Mouse (Mus musculus) embryonic facial prominence, embryonic 10.5 days (tissue): ENCODE measurements around the gene Fbxo22. TPM values are rescaled to one million over a fixed set of nuclear protein-coding genes. Genes with fewer than 3 reads are reported as not detected.

ENCODE experiments used
- DNase-seq: peaks from one replicate; pipeline ENCODE4 v3.0.0-alpha.2; 2017; ENCODE audit warnings: low spot score
- H3K27ac ChIP-seq: fragments of 300-500 bp; sonication (generic); replicated peaks from 2 replicates; pipeline ENCODE4 v1.5.1; 2016; ENCODE audit warnings: mild to moderate bottlenecking
- H3K27me3 ChIP-seq: fragments of 300-500 bp; sonication (generic); replicated peaks from 2 replicates; pipeline ENCODE4 v1.6.1; 2016; ENCODE audit warnings: low read depth, mild to moderate bottlenecking; ENCODE audit not compliant: poor library complexity, severe bottlenecking
- H3K36me3 ChIP-seq: fragments of 300-500 bp; sonication (generic); replicated peaks from 2 replicates; pipeline ENCODE4 v1.6.1; 2016; ENCODE audit warnings: mild to moderate bottlenecking, moderate library complexity
- H3K4me1 ChIP-seq: fragments of 300-500 bp; sonication (generic); 2 replicates; pipeline ENCODE4 v1.6.1; 2016
- H3K4me3 ChIP-seq: fragments of 300-500 bp; sonication (generic); 2 replicates; pipeline ENCODE4 v1.5.1; 2016; ENCODE audit warnings: mild to moderate bottlenecking, moderate library complexity
- H3K9me3 ChIP-seq: fragments of 300-500 bp; sonication (generic); 2 replicates; pipeline ENCODE4 v1.6.1; 2016; ENCODE audit warnings: mild to moderate bottlenecking
- WGBS: fragments of 180-500 bp; shearing (Covaris S2); methylation state at CpG from one replicate; pipeline ENCODE4 v1.1.7; 2016; 5-methylcytosine and 5-hydroxymethylcytosine counted together
- polyA plus RNA-seq: library from polyadenylated mRNA; unstranded; fragments of >200 nt; fragmentation: Nextera tagmentation; extraction: Ambion mirVana; gene quantifications from 2 replicates; pipeline ENCODE4 v1.2.1, GENCODE M21; 2016

Gene Fbxo22
- polyA plus RNA-seq, 1 experiment from 2014 or later, result 75.5 TPM

DNA sequence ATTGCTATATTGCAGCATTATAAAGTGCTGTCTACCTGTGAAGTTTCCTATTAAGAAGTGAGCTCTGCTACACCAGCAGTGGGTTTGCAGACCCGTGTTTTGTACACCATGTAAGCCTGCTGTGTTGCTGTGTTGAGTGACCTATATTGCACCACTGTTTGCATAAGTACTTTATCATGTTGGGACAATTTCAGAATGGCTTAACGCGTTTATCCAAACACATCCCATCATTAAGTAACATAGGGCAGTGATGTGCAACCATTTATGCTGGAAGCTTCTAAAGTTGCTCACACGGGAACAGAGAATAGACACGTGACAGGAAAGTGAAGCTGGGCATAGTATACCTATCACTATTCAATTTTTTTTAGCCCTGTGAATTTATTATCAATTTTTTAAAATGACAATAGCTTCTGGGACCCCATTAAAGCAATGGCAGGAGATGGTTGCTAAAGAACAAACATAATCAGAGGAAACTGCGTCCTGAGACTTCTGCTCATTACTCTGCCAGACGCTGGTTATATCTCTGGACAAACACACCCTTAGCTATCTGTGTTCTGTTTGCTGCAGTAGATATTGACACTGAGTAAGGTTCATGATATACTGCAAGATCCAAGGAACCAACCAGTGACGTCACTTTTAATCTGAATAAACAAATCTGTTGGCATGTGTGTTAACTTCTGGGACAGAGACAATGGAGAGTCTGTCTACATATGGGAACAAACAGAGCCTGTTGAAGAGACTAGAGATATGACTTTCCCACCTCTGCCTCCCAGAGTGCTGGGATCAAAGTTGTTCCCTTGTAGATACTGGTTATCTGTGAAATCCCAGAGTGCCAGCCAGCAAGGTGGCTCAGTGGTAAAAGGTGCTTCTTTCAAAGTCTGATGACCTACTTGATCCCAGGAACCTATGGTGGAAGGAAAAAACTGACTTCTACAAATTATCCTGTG is 55.9 kb downstream of the Fbxo22 start:
- 83% methylated on average over 8 of the region's 8 CpGs for WGBS
- H3K4me1 ChIP-seq, result no peaks in the 10 kb centered on the region
- H3K9me3 ChIP-seq, result no peaks in the 10 kb centered on the region
- DNase-seq, result no peak
- no peak overlapping the region for H3K4me3 ChIP-seq
- H3K36me3 ChIP-seq, result no peaks in the 10 kb centered on the region
- no peak overlapping the region for H3K27ac ChIP-seq
- no peaks in the 10 kb centered on the region for H3K27me3 ChIP-seq

DNA sequence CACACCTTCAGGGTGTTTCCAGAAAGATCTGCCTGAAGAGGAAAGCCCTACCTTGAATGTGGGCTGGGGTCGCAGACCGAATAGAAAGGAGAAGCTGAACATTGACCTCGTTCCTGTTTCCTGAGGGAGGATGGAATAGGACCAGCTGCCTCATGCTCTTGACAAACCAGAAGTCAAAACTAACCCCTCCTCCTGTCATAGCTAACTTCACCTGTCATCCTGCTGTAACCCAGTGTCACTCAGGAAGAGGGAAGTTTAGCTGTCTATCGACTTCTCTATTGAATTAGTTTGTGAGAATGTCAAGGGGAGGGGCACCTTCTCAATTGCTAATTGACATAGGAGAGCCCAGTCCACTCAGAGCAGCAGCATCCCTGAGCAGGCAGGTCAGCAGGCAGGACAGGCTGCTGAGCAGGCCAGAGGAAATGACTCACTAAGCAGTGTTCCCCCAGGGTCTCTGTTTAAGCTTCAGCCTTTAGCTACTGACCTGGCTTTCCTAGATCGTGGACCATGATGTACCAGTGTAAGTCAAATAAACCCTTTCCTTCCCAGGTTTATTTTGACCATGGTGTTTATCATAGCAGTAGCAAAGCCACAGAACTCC is 63.3 kb downstream of the Fbxo22 start:
- no peaks in the 10 kb centered on the region for H3K27me3 ChIP-seq
- WGBS, result 52% methylated on average over 5 of the region's 5 CpGs
- H3K27ac ChIP-seq, result no peak overlapping the region
- H3K4me1 ChIP-seq, result peaks cover 9% of the 10 kb centered on the region
- no peak for DNase-seq
- no peaks in the 10 kb centered on the region for H3K9me3 ChIP-seq
- no peak overlapping the region for H3K4me3 ChIP-seq
- H3K36me3 ChIP-seq, result no peaks in the 10 kb centered on the region

- no peaks in the 10 kb centered on the region for H3K9me3 ChIP-seq
- no peak for DNase-seq
- no peak overlapping the region for H3K4me3 ChIP-seq
- 50% methylated on average over 4 of the region's 4 CpGs for WGBS
- H3K4me1 ChIP-seq, result peaks cover 9% of the 10 kb centered on the region
- no peak overlapping the region for H3K27ac ChIP-seq
- H3K36me3 ChIP-seq, result no peaks in the 10 kb centered on the region
- no peaks in the 10 kb centered on the region for H3K27me3 ChIP-seq
Measured at GRCm38 (mm10) chr9:55273906-55274305, 65.2 kb downstream of the Fbxo22 start.

Other genes starting within 250 kb of the Fbxo22 start
- gene Chrna5, start 228.0 kb upstream of the Fbxo22 start, polyA plus RNA-seq, result 1.00 and 1.4 TPM in 2 replicates
- gene Chrna3, start 182.4 kb upstream of the Fbxo22 start, polyA plus RNA-seq, result 3.1 and 5.0 TPM in 2 replicates
- gene Chrnb4, start 160.1 kb upstream of the Fbxo22 start, polyA plus RNA-seq, result 1.3 and 1.9 TPM in 2 replicates
- gene Ube2q2, start 60.1 kb upstream of the Fbxo22 start, polyA plus RNA-seq, result 37.7 and 42.2 TPM in 2 replicates
- 1.4 and 1.6 TPM in 2 replicates for gene Nrg4, start 117.9 kb downstream of the Fbxo22 start, polyA plus RNA-seq
- 0.48 and 0.52 TPM in 2 replicates for gene Tmem266, start 118.0 kb downstream of the Fbxo22 start, polyA plus RNA-seq